Mouse (Mus musculus) limb, embryonic 14.5 days (tissue): Measurements from ENCODE around the gene Gm37596. TPM values are rescaled to one million over a fixed set of nuclear protein-coding genes. Genes with fewer than 3 reads are reported as not detected.

Experiments used
- ATAC-seq: fragments of 200-750 bp; cut with Nextera tagmentation; 2 replicates; pipeline ENCODE4 v1.8.0; 2017; ENCODE audit warnings: low read depth, moderate number of reproducible peaks, moderate TSS enrichment; ENCODE audit not compliant: low FRiP score
- DNase-seq: peaks from one replicate; pipeline ENCODE4 v3.0.0-alpha.2; 2015; ENCODE audit warnings: low spot score
- H3K27ac ChIP-seq: fragments of 300-500 bp; sonication (generic); replicated peaks from 2 replicates; pipeline ENCODE4 v1.5.1; 2014; ENCODE audit warnings: low read depth, mild to moderate bottlenecking, low read length, moderate library complexity, mixed read lengths
- H3K27me3 ChIP-seq: fragments of 300-500 bp; sonication (generic); 2 replicates; pipeline ENCODE4 v1.6.1; 2014; ENCODE audit warnings: low read length, mixed read lengths; ENCODE audit not compliant: control insufficient read depth, insufficient read depth
- H3K36me3 ChIP-seq: fragments of 300-500 bp; sonication (generic); 2 replicates; pipeline ENCODE4 v1.6.1; 2014; ENCODE audit warnings: mild to moderate bottlenecking, low read length, moderate library complexity, mixed read lengths; ENCODE audit not compliant: control insufficient read depth, insufficient read depth
- H3K4me1 ChIP-seq: fragments of 300-500 bp; sonication (generic); 2 replicates; pipeline ENCODE4 v1.6.1; 2014; ENCODE audit warnings: antibody characterized with exemption, low read length, mixed read lengths; ENCODE audit not compliant: control insufficient read depth, insufficient read depth
- H3K4me2 ChIP-seq: fragments of 300-500 bp; sonication (generic); replicated peaks from 2 replicates; pipeline ENCODE4 v1.6.1; 2014; ENCODE audit warnings: low read depth, mild to moderate bottlenecking, low read length, moderate library complexity; ENCODE audit not compliant: severe bottlenecking
- H3K4me3 ChIP-seq: fragments of 300-500 bp; sonication (generic); replicated peaks from 2 replicates; pipeline ENCODE4 v1.5.1; 2014; ENCODE audit warnings: low read length
- H3K9ac ChIP-seq: fragments of 300-500 bp; sonication (generic); 2 replicates; pipeline ENCODE4 v1.6.1; 2014; ENCODE audit warnings: mild to moderate bottlenecking, low read depth, low read length, moderate library complexity; ENCODE audit not compliant: severe bottlenecking
- H3K9me3 ChIP-seq: fragments of 300-500 bp; sonication (generic); 2 replicates; pipeline ENCODE4 v1.6.1; 2016; ENCODE audit warnings: low read length; ENCODE audit not compliant: control insufficient read depth
- POLR2A ChIP-seq: fragments of 200-500 bp; IDR thresholded peaks from 2 replicates; pipeline ENCODE4 v1.8.0; 2012; ENCODE audit warnings: inconsistent platforms, mild to moderate bottlenecking, moderate library complexity, borderline replicate concordance; ENCODE audit not compliant: insufficient read depth, insufficient read length; ENCODE audit errors: extremely low read depth
- WGBS: fragments of 180-500 bp; shearing (Covaris S2); extraction: QIAGEN DNeasy Blood & Tissue Kit; methylation state at CpG from one replicate; pipeline ENCODE4 v1.1.7; 2014; 5-methylcytosine and 5-hydroxymethylcytosine counted together
- polyA plus RNA-seq, 2 experiments: library from polyadenylated mRNA; depleted of rRNA in 1 of 2; stranded (reverse) in 1 of 2; unstranded in 1 of 2; fragments of >200 nt; fragmentation: Nextera tagmentation in 1 of 2; extraction: Ambion mirVana in 1 of 2; gene quantifications; 2 replicates each; pipeline versions ENCODE4 v1.2.1 to v1.2.3; 2012 to 2014

Gene Gm37596
- polyA plus RNA-seq, 2 experiments: not detected

DNA sequence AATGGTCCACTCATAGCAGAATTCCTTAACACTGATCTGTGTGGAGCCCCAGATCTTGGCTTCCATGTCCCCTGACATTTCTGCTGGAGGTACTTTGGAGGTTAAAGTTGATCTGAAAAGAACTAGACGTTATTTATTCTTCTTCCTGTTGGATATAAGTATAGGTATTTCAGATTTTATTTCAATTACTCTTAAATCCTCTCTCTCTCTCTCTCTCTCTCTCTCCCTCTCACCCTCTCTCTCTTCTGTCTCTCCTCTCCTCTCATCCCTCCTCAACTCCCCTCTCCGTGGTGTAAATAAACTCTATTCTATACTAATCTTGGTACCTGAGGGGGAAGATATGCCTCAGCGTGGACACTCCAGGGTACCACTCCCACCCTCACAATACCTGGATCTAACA is 40.3 kb downstream of the Gm37596 start, which contains the start of gene Tdpoz2:
TSS of gene Tdpoz2 (minus strand) at position 101 of the 400 bp plus-strand sequence.
- H3K36me3 ChIP-seq: no peaks in the 10 kb centered on the region
- WGBS: 83% methylated on average over 3 of the region's 3 CpGs
- TF ChIP-seq POLR2A: no peak
- H3K9me3 ChIP-seq: no peaks in the 10 kb centered on the region
- no peak within 1 kb of the TSS for H3K4me2 ChIP-seq
- H3K4me3 ChIP-seq: no peak within 1 kb of the TSS
- no peak within 1 kb of the TSS for H3K9ac ChIP-seq
- ATAC-seq (no peak), DNase-seq (no peak)
- no peaks in the 10 kb centered on the region for H3K4me1 ChIP-seq
- no peaks in the 10 kb centered on the region for H3K27me3 ChIP-seq
- no peak within 1 kb of the TSS for H3K27ac ChIP-seq

Other genes starting within 250 kb of the Gm37596 start
- gene Tchhl1, start 224.3 kb downstream of the Gm37596 start, polyA plus RNA-seq (2012; rRNA removed): not detected in 2 replicates
- gene Tchhl1, start 224.3 kb downstream of the Gm37596 start, polyA plus RNA-seq (2014; fragmentation: Nextera tagmentation; extraction: Ambion mirVana): not detected in 2 replicates
- 477 and 638 TPM in 2 replicates for gene S100a11, start 172.6 kb downstream of the Gm37596 start, polyA plus RNA-seq (2012; rRNA removed)
- gene S100a11, start 172.6 kb downstream of the Gm37596 start, polyA plus RNA-seq (2014; fragmentation: Nextera tagmentation; extraction: Ambion mirVana): 1,786 and 1,916 TPM in 2 replicates
- 208 and 328 TPM in 2 replicates for gene S100a10, start 138.0 kb downstream of the Gm37596 start, polyA plus RNA-seq (2012; rRNA removed)
- gene S100a10, start 138.0 kb downstream of the Gm37596 start, polyA plus RNA-seq (2014; fragmentation: Nextera tagmentation; extraction: Ambion mirVana): 625 and 691 TPM in 2 replicates
- gene Tdpoz2, start 40.4 kb downstream of the Gm37596 start, polyA plus RNA-seq (2012; rRNA removed): not detected in 2 replicates
- not detected in 2 replicates for gene Tdpoz2, start 40.4 kb downstream of the Gm37596 start, polyA plus RNA-seq (2014; fragmentation: Nextera tagmentation; extraction: Ambion mirVana)
- not detected in 2 replicates for gene Tdpoz1, start 16.8 kb downstream of the Gm37596 start, polyA plus RNA-seq (2012; rRNA removed)
- gene Tdpoz1, start 16.8 kb downstream of the Gm37596 start, polyA plus RNA-seq (2014; fragmentation: Nextera tagmentation; extraction: Ambion mirVana): not detected in 2 replicates
- gene Gm5773, start 79.9 kb upstream of the Gm37596 start, polyA plus RNA-seq (2012; rRNA removed): not detected in 2 replicates
- gene Gm5773, start 79.9 kb upstream of the Gm37596 start, polyA plus RNA-seq (2014; fragmentation: Nextera tagmentation; extraction: Ambion mirVana): not detected in 2 replicates
- not detected in 2 replicates for gene Tdpoz4, start 103.3 kb upstream of the Gm37596 start, polyA plus RNA-seq (2012; rRNA removed)
- gene Tdpoz4, start 103.3 kb upstream of the Gm37596 start, polyA plus RNA-seq (2014; fragmentation: Nextera tagmentation; extraction: Ambion mirVana): not detected in 2 replicates
- gene Tdpoz3, start 132.9 kb upstream of the Gm37596 start, polyA plus RNA-seq (2012; rRNA removed): not detected in 2 replicates
- not detected in 2 replicates for gene Tdpoz3, start 132.9 kb upstream of the Gm37596 start, polyA plus RNA-seq (2014; fragmentation: Nextera tagmentation; extraction: Ambion mirVana)